Mouse (Mus musculus) heart, embryonic 11.5 days (tissue): ENCODE results near the gene Ccnjl. TPM values are rescaled to one million over a fixed set of nuclear protein-coding genes. Genes with fewer than 3 reads are reported as not detected.
A peak's percentile ranks its signal among the peaks of the same experiment; 100 is the strongest.

ENCODE experiments used
- ATAC-seq: fragments of 200-750 bp; cut with Nextera tagmentation; replicated peaks from 2 replicates; pipeline ENCODE4 v1.8.0; 2017; ENCODE audit warnings: moderate library complexity; ENCODE audit not compliant: insufficient number of reproducible peaks, low FRiP score, low TSS enrichment
- H3K27ac ChIP-seq: fragments of 300-500 bp; sonication (generic); 2 replicates; pipeline ENCODE4 v1.5.1; 2014; ENCODE audit warnings: mild to moderate bottlenecking, low read depth, low read length
- H3K27me3 ChIP-seq: fragments of 300-500 bp; sonication (generic); 2 replicates; pipeline ENCODE4 v1.6.1; 2014; ENCODE audit warnings: mild to moderate bottlenecking, low read length, mixed read lengths; ENCODE audit not compliant: control insufficient read depth, insufficient read depth
- H3K36me3 ChIP-seq: fragments of 300-500 bp; sonication (generic); 2 replicates; pipeline ENCODE4 v1.6.1; 2014; ENCODE audit warnings: mild to moderate bottlenecking, low read length, moderate library complexity, mixed read lengths; ENCODE audit not compliant: control insufficient read depth, insufficient read depth
- H3K4me1 ChIP-seq: fragments of 300-500 bp; sonication (generic); 2 replicates; pipeline ENCODE4 v1.6.1; 2014; ENCODE audit warnings: low read length; ENCODE audit not compliant: control insufficient read depth, insufficient read depth
- H3K4me2 ChIP-seq: fragments of 300-500 bp; sonication (generic); 2 replicates; pipeline ENCODE4 v1.6.1; 2014; ENCODE audit warnings: mild to moderate bottlenecking, moderate library complexity
- H3K4me3 ChIP-seq: fragments of 300-500 bp; sonication (generic); 2 replicates; pipeline ENCODE4 v1.5.1; 2014; ENCODE audit warnings: low read depth, low read length
- H3K9ac ChIP-seq: fragments of 300-500 bp; sonication (generic); 2 replicates; pipeline ENCODE4 v1.6.1; 2014; ENCODE audit warnings: mild to moderate bottlenecking, low read depth, low read length, moderate library complexity
- H3K9me3 ChIP-seq: fragments of 300-500 bp; sonication (generic); replicated peaks from 2 replicates; pipeline ENCODE4 v1.6.1; 2016; ENCODE audit warnings: low read length; ENCODE audit not compliant: control insufficient read depth
- WGBS: fragments of 180-500 bp; shearing (Covaris S2); extraction: QIAGEN DNeasy Blood & Tissue Kit; methylation state at CpG from one replicate; pipeline ENCODE4 v1.1.7; 2014; ENCODE audit not compliant: insufficient replicate concordance; 5-methylcytosine and 5-hydroxymethylcytosine counted together
- polyA plus RNA-seq: library from polyadenylated mRNA; unstranded; fragments of >200 nt; fragmentation: Nextera tagmentation; extraction: Ambion mirVana; gene quantifications from 2 replicates; pipeline ENCODE4 v1.2.1, GENCODE M21; 2014

Gene Ccnjl
- polyA plus RNA-seq, 1 experiment from 2014 or later: 25.1 TPM

DNA sequence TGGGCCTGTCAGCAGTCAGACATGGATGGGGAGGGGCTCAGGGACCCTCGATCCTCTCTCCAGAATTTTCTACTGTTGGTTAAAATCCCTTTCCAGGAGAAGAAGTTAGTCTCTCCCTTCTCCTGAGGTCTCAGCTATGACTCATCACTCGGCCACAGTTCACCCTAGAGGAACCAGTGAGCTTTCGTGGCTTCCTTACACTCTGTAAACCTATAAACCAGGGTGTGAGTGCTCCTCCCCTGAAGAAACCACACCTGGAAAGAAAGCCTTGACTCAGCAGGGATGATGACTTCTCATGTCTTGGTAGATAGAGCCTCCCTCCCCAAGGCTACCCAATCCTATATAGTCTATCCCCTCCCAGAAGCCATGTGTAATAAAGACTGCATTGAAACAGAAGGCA, 23.2 kb downstream of the Ccnjl start:
- Histone ChIP-seq H3K4me1 (peaks cover 54% of the 10 kb centered on the region), H3K27ac (no peak overlapping the region), H3K4me3 (no peak overlapping the region), H3K36me3 (0 out of 2 replicates have a peak, but pooled peaks cover under 1% of the 10 kb centered on the region), H3K4me2 (no peak overlapping the region), H3K27me3 (no peaks in the 10 kb centered on the region), H3K9ac (no peak overlapping the region), H3K9me3 (no peaks in the 10 kb centered on the region)
- 78% methylated on average over 3 of the region's 3 CpGs for WGBS
- no peak for ATAC-seq

DNA sequence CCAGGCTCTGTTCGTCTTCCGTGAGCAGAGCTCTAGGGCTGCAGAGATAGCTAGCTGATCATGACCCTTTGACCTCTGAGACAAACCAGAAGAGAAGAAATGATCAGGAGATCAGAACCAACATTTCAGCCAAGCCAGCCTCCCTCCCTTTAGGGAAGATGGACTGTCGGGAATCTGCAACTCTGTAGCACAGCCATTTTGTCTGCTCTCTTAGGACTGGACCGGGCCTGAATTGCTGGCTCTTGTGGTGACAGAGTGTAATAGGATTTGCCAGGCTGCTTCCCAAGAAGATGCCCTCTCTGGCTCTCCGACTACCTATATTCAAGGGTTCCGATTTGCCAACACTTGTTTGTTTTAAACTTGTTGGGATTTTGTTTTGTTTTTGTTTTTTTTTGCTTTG, 24.1 kb downstream of the Ccnjl start:
- Histone ChIP-seq H3K27ac (no peak overlapping the region), H3K4me3 (no peak overlapping the region), H3K36me3 (0 out of 2 replicates have a peak, but pooled peaks cover 2% of the 10 kb centered on the region), H3K9me3 (no peaks in the 10 kb centered on the region), H3K4me1 (peaks cover 51% of the 10 kb centered on the region), H3K27me3 (no peaks in the 10 kb centered on the region), H3K9ac (no peak overlapping the region), H3K4me2 (no peak overlapping the region)
- WGBS: 53% methylated on average over 6 of the region's 6 CpGs
- ATAC-seq: no peak

DNA sequence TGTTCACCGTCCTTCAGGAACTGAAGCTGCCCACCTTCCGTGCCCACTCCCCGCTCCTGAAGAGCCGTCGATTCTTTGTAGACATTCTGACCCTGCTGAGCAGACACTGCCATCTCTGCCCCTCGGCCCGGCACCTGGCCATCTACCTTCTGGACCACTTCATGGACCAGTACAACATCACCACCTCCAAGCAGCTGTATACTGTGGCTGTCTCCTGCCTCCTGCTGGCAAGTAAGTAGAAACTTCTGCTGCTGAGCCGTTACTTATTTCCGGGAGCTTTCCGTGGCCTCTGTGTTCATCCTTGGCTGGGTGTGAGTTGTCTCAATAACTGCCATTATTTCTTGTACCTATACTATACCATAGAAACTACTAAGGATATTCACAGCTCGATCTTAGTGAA, 28.0 kb downstream of the Ccnjl start:
- WGBS: 76% methylated on average over 11 of the region's 11 CpGs
- H3K9ac ChIP-seq: no peak overlapping the region
- H3K4me2 ChIP-seq: no peak overlapping the region
- peaks cover 37% of the 10 kb centered on the region for H3K4me1 ChIP-seq
- H3K27ac ChIP-seq: 0 out of 2 replicates have a peak overlapping the region, but pooled peaks have one; percentile 22
- no peak overlapping the region for H3K4me3 ChIP-seq
- ATAC-seq: no peak
- H3K27me3 ChIP-seq: no peaks in the 10 kb centered on the region
- H3K9me3 ChIP-seq: no peaks in the 10 kb centered on the region
- peaks cover 7% of the 10 kb centered on the region; the same call in 1 of the 2 replicates for H3K36me3 ChIP-seq

DNA sequence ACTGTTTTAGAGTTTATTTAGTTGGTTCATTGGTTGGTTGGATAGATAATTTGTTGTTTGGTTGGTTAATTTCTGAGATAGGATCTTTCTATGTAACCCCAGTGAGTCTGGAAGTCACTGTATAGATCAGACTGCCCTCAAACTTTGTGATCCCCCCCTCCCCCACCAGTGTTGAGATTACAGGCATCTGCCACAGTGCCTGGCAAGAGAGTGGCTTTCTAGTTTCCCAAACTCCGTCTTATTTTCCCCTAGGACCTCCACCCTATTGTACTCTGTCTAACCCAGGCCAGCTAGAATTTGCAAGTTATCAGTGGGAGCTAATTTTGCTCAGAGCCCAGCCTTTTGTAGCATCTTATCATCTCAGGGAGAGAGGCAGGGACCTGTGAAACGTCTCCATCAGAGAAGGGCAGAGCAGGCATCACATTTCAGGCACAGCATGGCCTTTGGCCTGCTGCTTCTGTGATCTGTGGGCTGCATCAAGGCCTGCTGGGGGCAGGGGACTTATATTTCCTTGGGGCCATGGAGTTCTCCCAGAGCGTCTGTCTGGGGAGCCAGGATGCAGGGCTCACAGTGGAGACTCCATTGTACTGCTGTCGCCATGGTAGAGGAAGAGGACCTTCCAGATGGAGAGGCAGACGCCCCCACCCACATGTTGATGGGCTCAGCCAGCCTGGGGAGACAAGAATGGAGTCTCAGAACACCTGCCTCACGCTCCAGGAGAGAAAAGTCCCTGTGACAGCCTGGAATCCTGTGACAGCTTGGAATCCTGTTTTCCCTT, 31.1 kb downstream of the Ccnjl start:
- peak overlapping the region; percentile 49; the same call in 1 of the 2 replicates for H3K9ac ChIP-seq
- 0 out of 2 replicates have a peak overlapping the region, but pooled peaks have one; percentile 4 for H3K4me2 ChIP-seq
- ATAC-seq: no peak
- peaks cover 7% of the 10 kb centered on the region; the same call in 1 of the 2 replicates for H3K36me3 ChIP-seq
- H3K27me3 ChIP-seq: no peaks in the 10 kb centered on the region
- 1% methylated on average over 5 of the region's 6 CpGs for WGBS
- H3K4me1 ChIP-seq: peaks cover 40% of the 10 kb centered on the region
- no peak overlapping the region for H3K4me3 ChIP-seq
- H3K9me3 ChIP-seq: no peaks in the 10 kb centered on the region
- H3K27ac ChIP-seq: peak overlapping the region; percentile 81

DNA sequence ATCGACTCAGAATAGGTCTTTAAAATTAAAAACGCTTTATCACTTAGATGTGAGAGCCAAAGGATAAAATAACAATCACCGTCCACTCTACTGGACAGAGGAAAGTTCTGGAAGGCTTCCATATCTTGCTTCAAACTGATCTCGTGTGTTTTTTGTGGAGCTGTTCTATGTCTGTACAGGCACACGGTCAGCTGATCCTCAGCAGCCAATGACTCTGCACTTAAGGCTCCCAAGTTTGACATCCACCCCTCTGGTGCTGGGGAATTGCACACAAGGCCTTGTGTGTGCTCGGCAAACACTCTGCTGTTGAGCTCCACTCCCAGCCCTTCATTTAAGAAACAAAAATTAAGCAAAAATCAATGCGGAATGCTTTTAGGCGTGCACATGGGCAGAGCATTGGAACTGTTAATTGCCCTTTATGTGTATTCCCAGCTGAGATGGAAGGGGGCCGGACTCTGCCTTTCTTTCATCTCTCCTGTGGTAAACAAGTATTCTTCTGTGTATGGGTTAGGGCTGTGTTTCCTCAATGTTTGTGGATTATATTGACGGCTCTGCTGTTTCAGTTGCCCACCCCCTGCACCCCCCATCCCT, 35.2 kb downstream of the Ccnjl start:
- peak overlapping the region; percentile 65; the same call in 1 of the 2 replicates for H3K27ac ChIP-seq
- no peak overlapping the region for H3K4me3 ChIP-seq
- peaks cover 58% of the 10 kb centered on the region for H3K4me1 ChIP-seq
- no peaks in the 10 kb centered on the region for H3K9me3 ChIP-seq
- WGBS: 62% methylated on average over 10 of the region's 10 CpGs
- H3K27me3 ChIP-seq: no peaks in the 10 kb centered on the region
- H3K9ac ChIP-seq: no peak overlapping the region
- no peak for ATAC-seq
- no peak overlapping the region for H3K4me2 ChIP-seq
- no peaks in the 10 kb centered on the region for H3K36me3 ChIP-seq

DNA sequence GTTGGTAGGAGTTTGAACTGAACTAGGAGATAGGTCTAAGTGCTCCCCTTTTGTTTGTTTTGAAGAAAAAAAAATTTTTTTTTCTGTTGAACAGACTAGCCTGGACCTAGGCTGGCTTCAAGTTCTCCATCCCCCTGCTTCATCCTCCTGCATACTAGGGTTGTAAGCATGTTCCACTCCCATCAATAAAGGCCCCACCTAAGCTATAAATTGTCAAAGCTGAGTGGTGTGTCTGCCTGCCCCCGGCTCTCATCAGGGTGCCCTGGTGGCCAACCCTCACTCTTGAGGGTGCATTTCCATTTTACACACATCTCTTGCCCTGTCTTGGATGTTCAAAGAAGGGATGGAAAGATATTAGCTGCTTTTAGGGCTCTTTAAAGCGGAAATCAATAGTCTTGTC, 36.8 kb downstream of the Ccnjl start:
- H3K4me1 ChIP-seq: peaks cover 57% of the 10 kb centered on the region
- peak overlapping the region; percentile 43 for H3K27ac ChIP-seq
- H3K4me3 ChIP-seq: no peak overlapping the region
- no peak overlapping the region for H3K4me2 ChIP-seq
- no peak for ATAC-seq
- H3K9ac ChIP-seq: peak overlapping the region; percentile 13; the same call in 1 of the 2 replicates
- no peaks in the 10 kb centered on the region for H3K27me3 ChIP-seq
- no peaks in the 10 kb centered on the region for H3K9me3 ChIP-seq
- 44% methylated on average over 2 of the region's 2 CpGs for WGBS
- no peaks in the 10 kb centered on the region for H3K36me3 ChIP-seq

DNA sequence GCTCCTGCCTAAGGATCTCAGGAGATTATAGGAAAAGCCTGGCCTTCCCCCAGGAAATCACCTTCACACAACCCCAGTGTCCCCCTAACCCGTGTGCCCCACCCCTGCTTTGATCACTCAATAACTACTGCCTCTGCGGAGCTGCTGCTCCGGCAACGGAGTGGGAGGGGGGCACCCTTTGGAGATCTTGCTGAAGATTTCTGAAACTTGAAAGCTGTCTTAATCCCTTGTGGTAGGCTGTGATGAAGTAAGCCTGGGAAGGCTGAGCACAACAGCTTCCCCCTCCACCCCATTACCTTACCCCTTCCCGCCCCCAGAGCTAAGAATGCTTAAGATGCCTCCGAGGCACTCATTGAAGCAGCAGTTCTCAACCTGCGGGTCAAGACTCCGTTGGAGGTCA, 37.3 kb downstream of the Ccnjl start:
- WGBS: 11% methylated on average over 8 of the region's 8 CpGs
- H3K4me2 ChIP-seq: no peak overlapping the region
- H3K4me3 ChIP-seq: no peak overlapping the region
- H3K27ac ChIP-seq: peak overlapping the region; percentile 43
- ATAC-seq: no peak
- H3K36me3 ChIP-seq: no peaks in the 10 kb centered on the region
- H3K27me3 ChIP-seq: no peaks in the 10 kb centered on the region
- peaks cover 55% of the 10 kb centered on the region for H3K4me1 ChIP-seq
- H3K9ac ChIP-seq: peak overlapping the region; percentile 13; the same call in 1 of the 2 replicates
- no peaks in the 10 kb centered on the region for H3K9me3 ChIP-seq

DNA sequence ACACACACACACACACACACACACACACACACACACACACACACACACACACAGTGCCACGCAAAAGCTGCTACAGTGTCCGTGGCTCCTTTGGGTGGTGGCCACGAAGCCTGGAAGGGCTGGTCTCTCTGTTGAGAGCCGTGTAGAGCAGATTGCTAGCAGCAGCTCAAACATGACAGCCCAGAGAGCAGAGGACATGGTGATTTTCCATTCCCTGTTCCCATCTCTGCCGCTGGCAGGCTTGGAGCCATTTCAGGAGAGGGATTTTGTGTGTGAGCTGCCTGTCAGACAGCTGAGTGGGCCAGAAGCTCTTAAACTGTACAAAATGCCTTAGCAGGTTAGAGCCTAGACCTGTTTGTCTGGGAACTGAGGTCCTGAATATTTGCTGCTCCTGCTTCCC, 38.1 kb downstream of the Ccnjl start:
- no peak for ATAC-seq
- H3K4me2 ChIP-seq: no peak overlapping the region
- peaks cover 63% of the 10 kb centered on the region for H3K4me1 ChIP-seq
- H3K27me3 ChIP-seq: no peaks in the 10 kb centered on the region
- H3K27ac ChIP-seq: peak overlapping the region; percentile 80
- H3K9me3 ChIP-seq: no peaks in the 10 kb centered on the region
- 45% methylated on average over 5 of the region's 5 CpGs for WGBS
- no peak overlapping the region for H3K9ac ChIP-seq
- H3K36me3 ChIP-seq: no peaks in the 10 kb centered on the region
- no peak overlapping the region for H3K4me3 ChIP-seq
